Mouse (Mus musculus) limb, embryonic 11.5 days (tissue): ENCODE measurements at regions not wholly inside any gene's neighbourhood (a gene's known extent, or its start where the extent isn't known, plus 50 kb on each side); places are given as distances from the start of the nearest gene placed in this dataset.
A peak's percentile ranks its signal among the peaks of the same experiment; 100 is the strongest.

Experiments
- ATAC-seq: fragments of 200-750 bp; cut with Nextera tagmentation; 2 replicates; pipeline ENCODE4 v1.8.0; 2017; ENCODE audit warnings: low read depth; ENCODE audit not compliant: insufficient number of reproducible peaks, low FRiP score, low TSS enrichment
- DNase-seq: peaks from one replicate; pipeline ENCODE4 v3.0.0-alpha.2; 2015; ENCODE audit warnings: low spot score
- H3K27ac ChIP-seq: fragments of 300-500 bp; sonication (generic); replicated peaks from 2 replicates; pipeline ENCODE4 v1.5.1; 2014; ENCODE audit warnings: low read depth, mild to moderate bottlenecking, low read length
- H3K27me3 ChIP-seq: fragments of 300-500 bp; sonication (generic); 2 replicates; pipeline ENCODE4 v1.6.1; 2014; ENCODE audit warnings: mild to moderate bottlenecking, low read length, mixed read lengths; ENCODE audit not compliant: control insufficient read depth, insufficient read depth
- H3K36me3 ChIP-seq: fragments of 300-500 bp; sonication (generic); 2 replicates; pipeline ENCODE4 v1.6.1; 2014; ENCODE audit warnings: mild to moderate bottlenecking, low read length, moderate library complexity, mixed read lengths; ENCODE audit not compliant: control insufficient read depth, insufficient read depth
- H3K4me1 ChIP-seq: fragments of 300-500 bp; sonication (generic); 2 replicates; pipeline ENCODE4 v1.6.1; 2014; ENCODE audit warnings: low read length, mixed read lengths; ENCODE audit not compliant: control insufficient read depth, insufficient read depth
- H3K4me2 ChIP-seq: fragments of 300-500 bp; sonication (generic); 2 replicates; pipeline ENCODE4 v1.6.1; 2014; ENCODE audit warnings: low read depth, mild to moderate bottlenecking, moderate library complexity; ENCODE audit not compliant: severe bottlenecking
- H3K4me3 ChIP-seq: fragments of 300-500 bp; sonication (generic); 2 replicates; pipeline ENCODE4 v1.5.1; 2014; ENCODE audit warnings: low read depth, low read length
- H3K9ac ChIP-seq: fragments of 300-500 bp; sonication (generic); 2 replicates; pipeline ENCODE4 v1.6.1; 2014; ENCODE audit warnings: mild to moderate bottlenecking, low read length
- H3K9me3 ChIP-seq: fragments of 300-500 bp; sonication (generic); 2 replicates; pipeline ENCODE4 v1.6.1; 2016; ENCODE audit warnings: low read length; ENCODE audit not compliant: control insufficient read depth
- WGBS: fragments of 180-500 bp; shearing (Covaris S2); extraction: QIAGEN DNeasy Blood & Tissue Kit; methylation state at CpG from one replicate; pipeline ENCODE4 v1.1.7; 2014; 5-methylcytosine and 5-hydroxymethylcytosine counted together

DNA sequence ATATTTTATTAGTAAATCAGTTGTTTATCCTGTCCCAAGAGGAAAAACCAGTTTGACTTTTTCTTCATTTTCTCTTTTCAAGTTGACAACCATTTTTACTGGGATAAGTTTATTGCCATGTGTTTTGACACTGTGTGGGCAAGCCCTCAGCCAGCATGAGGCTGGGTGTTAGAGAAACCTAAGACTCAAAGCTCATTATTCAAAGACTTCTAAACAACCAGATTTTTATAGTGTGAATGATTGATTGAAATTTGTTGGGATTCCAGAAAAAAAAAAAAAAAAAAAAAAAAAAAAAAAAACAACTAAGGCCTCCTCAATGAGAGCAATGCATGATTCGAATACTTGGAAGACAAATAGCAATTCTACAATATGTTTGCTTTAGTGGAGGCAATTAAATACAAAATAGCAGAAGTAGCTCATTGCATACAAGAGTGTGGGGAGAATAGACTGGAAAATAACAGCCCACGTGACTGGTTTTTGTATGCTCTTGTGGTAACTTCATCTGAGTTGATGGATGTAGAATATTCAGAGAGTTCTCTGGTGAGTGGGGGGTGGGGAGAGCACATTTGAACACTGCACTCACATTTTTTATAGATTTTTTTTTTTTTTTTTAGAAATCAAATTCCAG, 70.9 kb upstream of the Btg1 start:
- 70% methylated on average over 2 of the region's 2 CpGs for WGBS
- Histone ChIP-seq H3K4me2 (no peak overlapping the region), H3K4me3 (no peak overlapping the region), H3K27me3 (no peaks in the 10 kb centered on the region), H3K9ac (no peak overlapping the region), H3K9me3 (no peaks in the 10 kb centered on the region), H3K4me1 (0 out of 2 replicates have a peak, but pooled peaks cover 4% of the 10 kb centered on the region), H3K36me3 (no peaks in the 10 kb centered on the region), H3K27ac (no peak overlapping the region)
- ATAC-seq (0 out of 2 replicates have a peak, but pooled peaks have one; percentile 56), DNase-seq (no peak)

DNA sequence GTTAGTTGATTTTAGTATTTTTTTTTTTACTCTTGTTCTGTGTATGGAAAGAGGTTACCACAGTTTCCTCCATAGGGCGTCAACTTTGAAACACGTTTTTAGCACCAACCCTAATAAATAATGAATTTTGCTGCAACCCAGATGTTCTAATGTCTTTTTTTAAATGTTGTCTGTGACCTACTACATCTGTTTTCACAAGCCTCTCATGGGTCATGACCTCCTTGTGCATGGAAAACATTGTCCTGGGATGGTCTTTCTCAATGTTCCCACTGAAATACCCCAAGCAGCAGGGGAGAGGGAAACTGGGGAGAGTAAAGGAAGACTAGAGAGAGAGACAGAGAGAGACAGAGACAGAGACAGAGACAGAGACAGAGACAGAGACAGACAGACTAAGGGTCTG, 67.2 kb upstream of the Btg1 start:
- DNase-seq = no peak
- Histone ChIP-seq H3K27ac (no peak overlapping the region), H3K36me3 (no peaks in the 10 kb centered on the region), H3K4me2 (no peak overlapping the region), H3K9ac (no peak overlapping the region), H3K4me1 (0 out of 2 replicates have a peak, but pooled peaks cover 2% of the 10 kb centered on the region), H3K27me3 (no peaks in the 10 kb centered on the region), H3K9me3 (no peaks in the 10 kb centered on the region), H3K4me3 (no peak overlapping the region)
- 38% methylated on average over 2 of the region's 2 CpGs for WGBS
- ATAC-seq = no peak

DNA sequence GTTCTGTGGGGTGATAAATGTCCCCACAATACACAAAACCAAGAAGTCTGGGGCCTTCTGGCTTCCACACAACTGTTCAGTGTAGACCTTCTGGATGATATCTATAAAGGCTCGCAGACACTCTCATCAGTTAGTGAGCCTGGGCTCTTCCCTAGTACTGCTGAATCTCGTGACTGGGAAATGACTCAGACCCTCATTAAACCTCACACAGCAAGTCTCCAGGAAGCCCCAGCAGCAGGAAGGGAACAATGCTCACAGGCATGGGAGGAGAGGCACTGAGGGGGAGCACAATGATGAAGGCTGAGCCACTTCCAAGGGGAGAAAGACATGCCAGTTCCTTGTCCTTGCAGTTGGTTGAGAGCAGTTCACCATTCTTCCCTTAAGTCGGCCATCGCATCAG, 66.5 kb upstream of the Btg1 start:
- Histone ChIP-seq H3K9me3 (no peaks in the 10 kb centered on the region), H3K9ac (no peak overlapping the region), H3K4me2 (no peak overlapping the region), H3K4me3 (no peak overlapping the region), H3K27ac (no peak overlapping the region), H3K36me3 (no peaks in the 10 kb centered on the region), H3K4me1 (no peaks in the 10 kb centered on the region), H3K27me3 (no peaks in the 10 kb centered on the region)
- ATAC-seq (no peak), DNase-seq (no peak)
- 78% methylated on average over 4 of the region's 4 CpGs for WGBS

DNA sequence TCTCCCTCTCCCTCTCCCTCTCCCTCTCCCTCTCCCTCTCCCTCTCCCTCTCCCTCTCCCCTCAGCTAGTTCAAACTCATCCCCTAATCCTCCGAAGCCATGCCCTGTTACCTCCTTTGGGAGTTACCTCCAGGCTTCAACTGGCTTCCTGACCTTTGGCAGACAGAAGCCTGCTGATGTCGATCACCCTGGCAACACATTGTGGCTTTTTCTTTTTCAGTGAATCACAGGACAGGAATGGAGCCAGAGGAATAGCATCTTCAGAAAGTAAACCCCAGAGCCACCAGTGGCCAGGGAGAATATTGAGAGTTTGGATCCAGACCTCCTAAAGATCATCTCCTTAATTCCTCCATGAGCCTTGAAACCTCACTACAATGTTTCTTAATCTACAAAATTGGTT, 59.5 kb upstream of the Btg1 start:
- Histone ChIP-seq H3K27ac (no peak overlapping the region), H3K4me2 (no peak overlapping the region), H3K9me3 (no peaks in the 10 kb centered on the region), H3K9ac (no peak overlapping the region), H3K36me3 (no peaks in the 10 kb centered on the region), H3K27me3 (no peaks in the 10 kb centered on the region), H3K4me3 (no peak overlapping the region), H3K4me1 (no peaks in the 10 kb centered on the region)
- ATAC-seq (no peak), DNase-seq (no peak)
- 67% methylated on average over 2 of the region's 2 CpGs for WGBS

DNA sequence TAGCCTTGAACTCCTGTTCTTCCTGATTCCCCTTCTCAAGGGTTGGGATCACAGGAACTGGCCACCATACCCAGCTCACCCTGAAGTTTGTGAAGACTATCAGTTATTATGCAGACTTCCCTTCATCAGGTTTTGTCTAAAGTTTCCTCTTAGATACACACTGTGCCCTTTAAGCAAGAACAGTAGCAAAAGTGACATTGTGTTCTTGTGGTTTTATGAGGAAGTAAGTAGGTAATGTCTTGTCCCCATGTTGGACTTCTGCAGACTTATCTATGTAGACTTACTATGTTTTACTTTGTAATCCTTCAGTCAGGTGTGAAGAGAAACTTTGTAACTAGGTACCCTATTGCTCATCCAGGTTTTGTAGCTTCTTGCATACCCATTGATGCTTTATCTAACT, 51.5 kb upstream of the Btg1 start:
- Histone ChIP-seq H3K27me3 (no peaks in the 10 kb centered on the region), H3K9ac (no peak overlapping the region), H3K36me3 (no peaks in the 10 kb centered on the region), H3K4me3 (no peak overlapping the region), H3K27ac (no peak overlapping the region), H3K4me1 (no peaks in the 10 kb centered on the region), H3K9me3 (no peaks in the 10 kb centered on the region), H3K4me2 (no peak overlapping the region)
- DNase-seq (no peak), ATAC-seq (no peak)
